Mouse (Mus musculus): ENCODE data around the gene Pdgfc. TPM values are rescaled to one million over a fixed set of nuclear protein-coding genes. Genes with fewer than 3 reads are reported as not detected.
A peak's percentile ranks its signal among the peaks of the same experiment; 100 is the strongest.
"Not testable (repeated sequence)": the region's sequence is repeated elsewhere in the genome, so short reads cannot be mapped to it uniquely, and the experiment has no call there.

Pdgfc gene
- polyA plus RNA-seq, 1 experiment from 2014 or later = 64.7 TPM

DNA sequence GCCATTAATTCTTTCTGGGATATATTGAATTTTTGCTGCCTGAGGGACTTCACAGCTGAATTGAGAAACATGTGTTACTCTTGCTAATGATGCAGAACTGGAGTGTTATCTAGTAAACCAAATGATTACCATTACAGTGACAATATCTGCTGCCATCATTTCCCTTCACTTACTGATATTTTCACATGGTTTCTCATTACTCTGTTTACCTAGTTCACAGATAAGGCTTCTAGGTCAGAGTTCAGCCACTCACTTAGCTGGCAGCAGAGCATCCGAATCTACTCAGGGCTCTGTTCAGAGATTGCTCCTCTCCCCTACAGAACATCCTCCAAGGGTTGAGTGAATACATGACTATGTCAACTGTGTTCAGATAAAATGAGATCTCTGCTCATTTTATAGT lies 71.3 kb downstream of the Pdgfc start:
- no peak overlapping the region for H3K4me3 ChIP-seq (ENCODE audit: low read depth, low read length)
- H3K4me2 ChIP-seq (ENCODE audit: low read depth, low read length) = no peak overlapping the region
- H3K4me1 ChIP-seq (ENCODE audit: control insufficient read depth, insufficient read depth, low read length) = no peaks in the 10 kb centered on the region
- no peak for DNase-seq (ENCODE audit: low spot score)
- 66% methylated on average over 1 of the region's 1 CpGs for WGBS
- no peaks in the 10 kb centered on the region for H3K36me3 ChIP-seq (replicated peaks; ENCODE audit: control insufficient read depth, insufficient read depth, low read depth, low read length)
- H3K9ac ChIP-seq (replicated peaks; ENCODE audit: low read length) = no peak overlapping the region
- H3K27ac ChIP-seq (replicated peaks; ENCODE audit: low read depth, low read length) = no peak overlapping the region
- no peaks in the 10 kb centered on the region for H3K9me3 ChIP-seq (replicated peaks; ENCODE audit: control insufficient read depth, low read length)
- ATAC-seq (replicated peaks; ENCODE audit: insufficient number of reproducible peaks, low FRiP score, low TSS enrichment, low read depth) = no peak
- H3K27me3 ChIP-seq (ENCODE audit: control insufficient read depth, insufficient read depth, low read length) = no peaks in the 10 kb centered on the region

DNA sequence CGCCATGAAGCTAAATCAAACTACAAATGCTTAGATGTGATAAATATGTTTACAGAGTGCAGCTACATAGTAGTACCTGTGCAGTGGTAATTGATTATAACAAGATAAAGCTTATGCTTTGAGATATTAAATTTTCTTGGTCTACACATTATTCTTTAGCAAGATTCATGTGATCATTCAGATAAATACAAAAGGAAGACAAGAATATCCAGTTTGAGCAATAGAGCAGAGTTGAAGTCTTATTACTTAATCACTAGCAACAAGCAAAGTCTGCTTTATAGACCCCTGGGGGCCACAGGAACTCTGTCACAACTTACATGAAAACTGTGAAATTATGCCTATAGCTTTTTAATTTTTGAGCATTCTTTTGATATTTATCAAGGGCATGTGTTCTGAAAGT lies 74.8 kb downstream of the Pdgfc start:
- WGBS = 86% methylated on average over 1 of the region's 1 CpGs
- Histone ChIP-seq H3K27ac (replicated peaks; ENCODE audit: low read depth, low read length) (no peak overlapping the region), H3K36me3 (replicated peaks; ENCODE audit: control insufficient read depth, insufficient read depth, low read depth, low read length) (no peaks in the 10 kb centered on the region), H3K4me2 (ENCODE audit: low read depth, low read length) (no peak overlapping the region), H3K9me3 (replicated peaks; ENCODE audit: control insufficient read depth, low read length) (no peaks in the 10 kb centered on the region), H3K4me1 (ENCODE audit: control insufficient read depth, insufficient read depth, low read length) (no peaks in the 10 kb centered on the region), H3K9ac (replicated peaks; ENCODE audit: low read length) (no peak overlapping the region), H3K27me3 (ENCODE audit: control insufficient read depth, insufficient read depth, low read length) (no peaks in the 10 kb centered on the region), H3K4me3 (ENCODE audit: low read depth, low read length) (no peak overlapping the region)
- no peak for DNase-seq (ENCODE audit: low spot score)
- ATAC-seq (replicated peaks; ENCODE audit: insufficient number of reproducible peaks, low FRiP score, low TSS enrichment, low read depth) = no peak

DNA sequence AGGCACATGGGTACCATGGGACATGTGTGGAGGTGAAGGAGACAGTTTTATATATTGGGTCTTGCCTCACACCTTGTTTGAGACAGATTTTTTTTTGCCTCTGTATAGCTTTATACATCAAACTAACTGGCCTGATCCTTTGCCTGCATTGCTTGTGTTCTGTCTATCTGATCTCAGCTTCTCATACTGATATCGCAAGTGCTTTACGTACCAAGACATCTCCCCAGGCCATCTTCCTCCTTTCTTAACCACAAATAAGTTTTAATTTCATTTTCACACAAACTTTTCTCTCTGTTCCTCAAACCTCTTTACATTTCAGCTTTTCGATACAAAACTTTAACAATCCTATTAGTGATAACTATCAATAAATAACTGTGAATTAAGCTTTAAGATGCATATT lies 76.7 kb downstream of the Pdgfc start:
- Histone ChIP-seq H3K36me3 (replicated peaks; ENCODE audit: control insufficient read depth, insufficient read depth, low read depth, low read length) (no peaks in the 10 kb centered on the region), H3K9me3 (replicated peaks; ENCODE audit: control insufficient read depth, low read length) (no peaks in the 10 kb centered on the region), H3K4me1 (ENCODE audit: control insufficient read depth, insufficient read depth, low read length) (no peaks in the 10 kb centered on the region), H3K27me3 (ENCODE audit: control insufficient read depth, insufficient read depth, low read length) (no peaks in the 10 kb centered on the region), H3K4me2 (ENCODE audit: low read depth, low read length) (no peak overlapping the region), H3K4me3 (ENCODE audit: low read depth, low read length) (no peak overlapping the region), H3K9ac (replicated peaks; ENCODE audit: low read length) (no peak overlapping the region), H3K27ac (replicated peaks; ENCODE audit: low read depth, low read length) (no peak overlapping the region)
- 96% methylated on average over 3 of the region's 3 CpGs for WGBS
- ATAC-seq (replicated peaks; ENCODE audit: insufficient number of reproducible peaks, low FRiP score, low TSS enrichment, low read depth) = no peak
- DNase-seq (ENCODE audit: low spot score) = no peak

DNA sequence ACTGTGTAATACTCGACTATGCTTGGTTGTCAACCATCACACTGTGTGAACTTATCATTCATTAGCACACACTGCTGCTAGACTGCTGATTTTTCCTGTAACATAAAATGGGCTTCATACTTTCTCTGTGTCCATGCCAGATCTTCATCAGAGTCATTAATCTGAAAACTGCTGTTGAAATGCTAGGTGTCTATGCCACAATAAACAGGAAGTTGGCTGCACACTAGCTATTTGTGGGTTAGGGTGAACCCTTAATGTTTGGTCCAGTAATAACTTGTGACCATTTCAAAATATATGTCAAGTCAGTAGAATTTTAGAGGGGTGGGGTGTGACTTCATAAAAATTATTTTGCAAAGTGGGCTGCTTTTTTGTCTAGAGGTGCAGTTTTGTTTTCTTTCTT lies 84.4 kb downstream of the Pdgfc start:
- Histone ChIP-seq H3K4me2 (ENCODE audit: low read depth, low read length) (no peak overlapping the region), H3K36me3 (replicated peaks; ENCODE audit: control insufficient read depth, insufficient read depth, low read depth, low read length) (no peaks in the 10 kb centered on the region), H3K27me3 (ENCODE audit: control insufficient read depth, insufficient read depth, low read length) (no peaks in the 10 kb centered on the region), H3K9ac (replicated peaks; ENCODE audit: low read length) (no peak overlapping the region), H3K4me3 (ENCODE audit: low read depth, low read length) (no peak overlapping the region), H3K9me3 (replicated peaks; ENCODE audit: control insufficient read depth, low read length) (no peaks in the 10 kb centered on the region), H3K4me1 (ENCODE audit: control insufficient read depth, insufficient read depth, low read length) (no peaks in the 10 kb centered on the region), H3K27ac (replicated peaks; ENCODE audit: low read depth, low read length) (no peak overlapping the region)
- 77% methylated on average over 1 of the region's 1 CpGs for WGBS
- no peak for DNase-seq (ENCODE audit: low spot score)
- no peak for ATAC-seq (replicated peaks; ENCODE audit: insufficient number of reproducible peaks, low FRiP score, low TSS enrichment, low read depth)

DNA sequence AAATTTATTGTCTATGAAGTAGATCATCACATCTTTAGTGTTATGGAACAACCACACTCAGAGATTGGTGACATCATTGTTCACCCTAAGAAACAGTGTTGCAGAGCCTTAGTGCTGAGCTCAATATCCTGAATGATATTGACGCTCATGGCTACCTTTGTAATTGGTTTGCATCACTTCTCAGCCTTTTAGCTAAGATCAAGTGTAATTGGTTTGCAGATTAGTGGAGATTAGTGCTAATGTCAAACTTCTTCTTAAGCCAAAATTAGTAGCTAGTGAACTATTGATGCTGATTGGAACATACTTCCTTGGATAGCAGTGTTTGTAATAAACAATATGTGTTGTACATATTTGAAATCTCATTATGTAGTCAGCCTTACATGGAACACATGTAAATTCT lies 85.5 kb downstream of the Pdgfc start:
- Histone ChIP-seq H3K27me3 (ENCODE audit: control insufficient read depth, insufficient read depth, low read length) (no peaks in the 10 kb centered on the region), H3K36me3 (replicated peaks; ENCODE audit: control insufficient read depth, insufficient read depth, low read depth, low read length) (no peaks in the 10 kb centered on the region), H3K4me3 (ENCODE audit: low read depth, low read length) (no peak overlapping the region), H3K27ac (replicated peaks; ENCODE audit: low read depth, low read length) (no peak overlapping the region), H3K9ac (replicated peaks; ENCODE audit: low read length) (no peak overlapping the region), H3K4me1 (ENCODE audit: control insufficient read depth, insufficient read depth, low read length) (no peaks in the 10 kb centered on the region), H3K9me3 (replicated peaks; ENCODE audit: control insufficient read depth, low read length) (no peaks in the 10 kb centered on the region), H3K4me2 (ENCODE audit: low read depth, low read length) (no peak overlapping the region)
- no peak for DNase-seq (ENCODE audit: low spot score)
- WGBS = 88% methylated on average over 1 of the region's 1 CpGs
- no peak for ATAC-seq (replicated peaks; ENCODE audit: insufficient number of reproducible peaks, low FRiP score, low TSS enrichment, low read depth)

DNA sequence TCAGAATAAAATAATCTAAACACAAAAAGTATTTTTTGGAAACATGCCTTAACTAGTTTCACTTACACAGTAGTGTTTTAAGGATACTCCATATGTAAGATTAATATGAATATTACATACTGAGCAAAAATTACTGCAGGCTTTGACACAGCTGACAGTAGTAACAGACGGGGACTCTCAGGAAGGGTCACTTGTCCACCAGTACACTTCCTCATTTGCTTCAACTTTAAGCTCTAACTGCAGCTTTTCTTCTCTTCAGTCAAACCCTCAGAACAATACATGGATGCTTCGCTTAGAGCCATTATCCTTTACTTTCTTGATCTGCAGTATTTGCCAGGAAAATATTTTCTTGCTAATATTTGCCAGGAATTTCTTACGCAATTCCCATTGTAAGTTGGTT lies 87.2 kb downstream of the Pdgfc start:
- DNase-seq (ENCODE audit: low spot score) = no peak
- no peak overlapping the region for H3K4me3 ChIP-seq (ENCODE audit: low read depth, low read length)
- ATAC-seq (replicated peaks; ENCODE audit: insufficient number of reproducible peaks, low FRiP score, low TSS enrichment, low read depth) = no peak
- H3K27ac ChIP-seq (replicated peaks; ENCODE audit: low read depth, low read length) = no peak overlapping the region
- H3K4me1 ChIP-seq (ENCODE audit: control insufficient read depth, insufficient read depth, low read length) = no peaks in the 10 kb centered on the region
- H3K36me3 ChIP-seq (replicated peaks; ENCODE audit: control insufficient read depth, insufficient read depth, low read depth, low read length) = no peaks in the 10 kb centered on the region
- 88% methylated on average over 3 of the region's 3 CpGs for WGBS
- no peak overlapping the region for H3K9ac ChIP-seq (replicated peaks; ENCODE audit: low read length)
- no peaks in the 10 kb centered on the region for H3K9me3 ChIP-seq (replicated peaks; ENCODE audit: control insufficient read depth, low read length)
- H3K27me3 ChIP-seq (ENCODE audit: control insufficient read depth, insufficient read depth, low read length) = no peaks in the 10 kb centered on the region
- H3K4me2 ChIP-seq (ENCODE audit: low read depth, low read length) = no peak overlapping the region

DNA sequence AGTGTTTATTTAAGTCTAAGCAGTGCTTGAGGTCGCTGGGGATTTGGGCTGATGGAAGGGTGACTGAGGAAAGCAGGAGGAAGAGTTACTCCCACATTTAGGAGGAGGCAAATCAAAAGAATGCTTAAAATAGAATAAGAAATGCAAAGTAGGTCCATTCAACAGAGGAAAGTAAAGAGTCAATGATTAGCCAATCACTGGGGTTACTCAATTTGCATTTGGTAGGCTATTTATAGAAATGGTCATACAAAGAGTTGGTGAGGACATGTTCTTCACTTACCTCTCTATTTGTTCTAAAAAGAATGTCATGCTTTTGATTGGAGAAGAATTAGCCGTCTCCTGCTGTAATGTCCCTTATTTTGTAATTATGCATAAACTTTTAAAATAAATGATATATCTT lies 90.8 kb downstream of the Pdgfc start:
- no peak for ATAC-seq (replicated peaks; ENCODE audit: insufficient number of reproducible peaks, low FRiP score, low TSS enrichment, low read depth)
- Histone ChIP-seq H3K9me3 (replicated peaks; ENCODE audit: control insufficient read depth, low read length) (no peaks in the 10 kb centered on the region), H3K27ac (replicated peaks; ENCODE audit: low read depth, low read length) (no peak overlapping the region), H3K27me3 (ENCODE audit: control insufficient read depth, insufficient read depth, low read length) (no peaks in the 10 kb centered on the region), H3K4me3 (ENCODE audit: low read depth, low read length) (no peak overlapping the region), H3K4me1 (ENCODE audit: control insufficient read depth, insufficient read depth, low read length) (no peaks in the 10 kb centered on the region), H3K4me2 (ENCODE audit: low read depth, low read length) (no peak overlapping the region), H3K36me3 (replicated peaks; ENCODE audit: control insufficient read depth, insufficient read depth, low read depth, low read length) (no peaks in the 10 kb centered on the region), H3K9ac (replicated peaks; ENCODE audit: low read length) (no peak overlapping the region)
- 57% methylated on average over 2 of the region's 2 CpGs for WGBS
- DNase-seq (ENCODE audit: low spot score) = no peak

DNA sequence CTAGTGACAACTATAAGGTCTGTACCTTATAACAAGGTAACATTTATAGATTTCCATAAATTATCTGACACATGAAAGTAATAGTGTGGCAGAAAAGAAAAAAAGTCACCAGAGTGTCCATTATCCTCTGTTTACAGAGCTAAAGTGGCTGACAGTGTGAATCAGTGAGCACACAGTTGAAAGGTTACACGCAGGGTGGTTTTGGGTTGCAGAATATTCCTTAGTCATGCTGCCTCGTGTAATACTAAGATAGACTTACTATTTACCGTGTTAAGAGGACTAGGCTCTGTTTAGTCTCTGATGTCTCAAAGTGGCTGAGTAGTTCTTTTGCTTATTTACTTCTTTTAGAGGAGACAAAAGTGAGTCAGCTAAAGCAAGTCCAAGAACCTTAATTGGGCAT lies 100.8 kb downstream of the Pdgfc start:
- H3K4me3 ChIP-seq (ENCODE audit: low read depth, low read length) = no peak overlapping the region
- no peak overlapping the region for H3K27ac ChIP-seq (replicated peaks; ENCODE audit: low read depth, low read length)
- ATAC-seq (replicated peaks; ENCODE audit: insufficient number of reproducible peaks, low FRiP score, low TSS enrichment, low read depth) (no peak), DNase-seq (ENCODE audit: low spot score) (peak; percentile 9)
- no peak overlapping the region for H3K4me2 ChIP-seq (ENCODE audit: low read depth, low read length)
- H3K4me1 ChIP-seq (ENCODE audit: control insufficient read depth, insufficient read depth, low read length) = no peaks in the 10 kb centered on the region
- H3K9ac ChIP-seq (replicated peaks; ENCODE audit: low read length) = no peak overlapping the region
- no peaks in the 10 kb centered on the region for H3K36me3 ChIP-seq (replicated peaks; ENCODE audit: control insufficient read depth, insufficient read depth, low read depth, low read length)
- 76% methylated on average over 3 of the region's 3 CpGs for WGBS
- H3K27me3 ChIP-seq (ENCODE audit: control insufficient read depth, insufficient read depth, low read length) = no peaks in the 10 kb centered on the region
- no peaks in the 10 kb centered on the region for H3K9me3 ChIP-seq (replicated peaks; ENCODE audit: control insufficient read depth, low read length)

DNA sequence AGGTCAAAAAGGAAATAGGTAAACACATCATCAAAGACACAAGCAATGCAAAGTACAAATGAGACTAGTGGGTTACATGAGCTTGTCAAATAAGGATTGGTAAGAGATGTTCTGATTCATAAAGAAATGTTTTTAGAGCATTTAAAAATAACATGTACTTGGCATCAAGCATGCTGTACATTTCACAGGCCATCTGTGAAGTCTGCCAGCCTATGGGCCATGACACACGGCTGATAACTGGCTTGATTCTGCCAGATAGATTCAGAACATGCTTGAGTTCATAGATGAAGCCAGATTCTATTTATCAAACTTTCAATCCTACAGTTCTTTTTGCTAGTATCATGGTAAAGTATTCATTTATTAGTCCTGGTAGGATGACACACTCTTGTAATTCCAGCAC lies 101.8 kb downstream of the Pdgfc start:
- WGBS = 86% methylated on average over 1 of the region's 1 CpGs
- not testable (repeated sequence) for H3K27ac ChIP-seq (replicated peaks; ENCODE audit: low read depth, low read length); ATAC-seq (replicated peaks; ENCODE audit: insufficient number of reproducible peaks, low FRiP score, low TSS enrichment, low read depth)

More for the DNA sequence above, 101.8 kb downstream of the Pdgfc start:
- H3K27me3 ChIP-seq (ENCODE audit: control insufficient read depth, insufficient read depth, low read length); H3K4me1 ChIP-seq (ENCODE audit: control insufficient read depth, insufficient read depth, low read length); H3K36me3 ChIP-seq (replicated peaks; ENCODE audit: control insufficient read depth, insufficient read depth, low read depth, low read length); H3K9ac ChIP-seq (replicated peaks; ENCODE audit: low read length); H3K4me3 ChIP-seq (ENCODE audit: low read depth, low read length); H3K9me3 ChIP-seq (replicated peaks; ENCODE audit: control insufficient read depth, low read length); H3K4me2 ChIP-seq (ENCODE audit: low read depth, low read length); DNase-seq (ENCODE audit: low spot score): not testable (repeated sequence)

Data from embryonic facial prominence, embryonic 11.5 days (tissue).